In genomic region chr12:108888632-108889031, GRCm38 (mm10) we compare ENCODE assay signal across 21 mouse cellular contexts. TPM values are rescaled to one million over a fixed set of nuclear protein-coding genes. Genes with fewer than 3 reads are reported as not detected.
A peak's percentile ranks its signal among the peaks of the same experiment; 100 is the strongest.
DNase-seq lines count a peak whose midpoint lies in the region; ATAC-seq and TF ChIP-seq lines count a peak whose summit lies in the region.
"Had no signal": no experiment of that assay in that cellular context is flagged by ENCODE, and none has a peak within 500 bp of the region (broad histone marks: within the 10 kb centered on the region; RNA-seq: fewer than 3 reads in every experiment).

No protein-coding gene starts in this region.

- 54% methylated on average over 4 of the region's 4 CpGs for WGBS in lung, postnatal 0 days
- 69% methylated on average over 4 of the region's 4 CpGs for WGBS in stomach, postnatal 0 days
- 67% methylated on average over 4 of the region's 4 CpGs for WGBS in cerebellum, adult 2 months
- whole genome bisulfite sequencing in liver, embryonic 12.5 days (ENCODE audit: insufficient replicate concordance): 52% methylated on average over 4 of the region's 4 CpGs

- no peaks in the 10 kb centered on the region for H3K27me3 ChIP-seq in lung, postnatal 0 days (replicated peaks; ENCODE audit: insufficient read depth, low read length)
- H3K27me3 ChIP-seq in stomach, postnatal 0 days (ENCODE audit: control insufficient read depth, insufficient read depth, low read length): no peaks in the 10 kb centered on the region
- H3K27me3 ChIP-seq in cerebellum, adult 2 months (ENCODE audit: control insufficient read depth, insufficient read depth, low read length): no peaks in the 10 kb centered on the region
- H3K27me3 ChIP-seq in liver, embryonic 12.5 days (replicated peaks): no peaks in the 10 kb centered on the region
- H3K27me3 ChIP-seq: embryonic facial prominence, embryonic 12.5 days; forebrain, embryonic 12.5 days had no signal

- no peak for TF ChIP-seq POLR2A in cerebellum, adult 2 months (IDR thresholded peaks at IDR 0.05; ENCODE audit: borderline replicate concordance, insufficient read depth, low read length)

- peak overlapping the region; percentile 57; the same call in 1 of the 2 replicates for H3K27ac ChIP-seq in lung, postnatal 0 days (ENCODE audit: low read length)
- H3K27ac ChIP-seq in stomach, postnatal 0 days (replicated peaks): peak overlapping the region; percentile 13; the same call in 1 of the 2 replicates
- H3K27ac ChIP-seq in cerebellum, adult 2 months (ENCODE audit: insufficient read depth, low read length): no peak overlapping the region
- H3K27ac ChIP-seq in liver, embryonic 12.5 days: no peak overlapping the region
- H3K27ac ChIP-seq: embryonic facial prominence, embryonic 10.5 days; embryonic facial prominence, embryonic 12.5 days; forebrain, embryonic 12.5 days had no signal

- ATAC-seq in lung, postnatal 0 days: peak; percentile 29; the same call in 1 of the 2 replicates
- ATAC-seq in stomach, postnatal 0 days (ENCODE audit: low FRiP score, low TSS enrichment): no peak
- ATAC-seq in liver, embryonic 12.5 days: no peak
- ATAC-seq: forebrain, embryonic 14.5 days; forebrain, embryonic 16.5 days had no signal

- peaks cover 14% of the 10 kb centered on the region; the same call in 1 of the 2 replicates for H3K36me3 ChIP-seq in lung, postnatal 0 days (ENCODE audit: insufficient read depth, low read length)
- peaks cover 18% of the 10 kb centered on the region; the same call in 1 of the 2 replicates for H3K36me3 ChIP-seq in stomach, postnatal 0 days (ENCODE audit: control insufficient read depth, insufficient read depth, low read length)
- H3K36me3 ChIP-seq in liver, embryonic 12.5 days: peaks cover 76% of the 10 kb centered on the region

- no peaks in the 10 kb centered on the region for H3K9me3 ChIP-seq in lung, postnatal 0 days (ENCODE audit: low read length)
- no peaks in the 10 kb centered on the region for H3K9me3 ChIP-seq in stomach, postnatal 0 days (ENCODE audit: control insufficient read depth, low read length)
- no peaks in the 10 kb centered on the region for H3K9me3 ChIP-seq in liver, embryonic 12.5 days (replicated peaks)
- H3K9me3 ChIP-seq: embryonic facial prominence, embryonic 10.5 days; embryonic facial prominence, embryonic 12.5 days; forebrain, embryonic 12.5 days had no signal

- H3K4me3 ChIP-seq in lung, postnatal 0 days (ENCODE audit: low read depth, low read length): no peak overlapping the region
- no peak overlapping the region for H3K4me3 ChIP-seq in stomach, postnatal 0 days (ENCODE audit: low read depth, low read length)
- no peak overlapping the region for H3K4me3 ChIP-seq in cerebellum, adult 2 months (replicated peaks; ENCODE audit: insufficient read depth, low read depth, low read length)
- no peak overlapping the region for H3K4me3 ChIP-seq in liver, embryonic 12.5 days
- H3K4me3 ChIP-seq: embryonic facial prominence, embryonic 10.5 days; embryonic facial prominence, embryonic 12.5 days; forebrain, embryonic 12.5 days had no signal

- H3K4me2 ChIP-seq in lung, postnatal 0 days (replicated peaks; ENCODE audit: low read depth, low read length): no peak overlapping the region
- no peak overlapping the region for H3K4me2 ChIP-seq in stomach, postnatal 0 days (replicated peaks; ENCODE audit: low read depth)
- no peak overlapping the region for H3K4me2 ChIP-seq in liver, embryonic 12.5 days
- H3K4me2 ChIP-seq: embryonic facial prominence, embryonic 12.5 days; forebrain, embryonic 12.5 days had no signal

- TF ChIP-seq EP300 in lung, postnatal 0 days (IDR thresholded peaks at IDR 0.05): no peak
- no peak for TF ChIP-seq EP300 in stomach, postnatal 0 days (optimal IDR thresholded peaks at IDR 0.05)

- no peak overlapping the region for H3K9ac ChIP-seq in lung, postnatal 0 days (replicated peaks; ENCODE audit: low read depth)
- no peak overlapping the region for H3K9ac ChIP-seq in stomach, postnatal 0 days (ENCODE audit: low read length)
- H3K9ac ChIP-seq in liver, embryonic 12.5 days: no peak overlapping the region
- H3K9ac ChIP-seq: embryonic facial prominence, embryonic 12.5 days; forebrain, embryonic 12.5 days had no signal

- no peak for TF ChIP-seq CTCF in lung, postnatal 0 days (IDR thresholded peaks at IDR 0.05)
- TF ChIP-seq CTCF in stomach, postnatal 0 days (IDR thresholded peaks at IDR 0.05; ENCODE audit: low read depth): no peak
- no peak for TF ChIP-seq CTCF in cerebellum, adult 2 months (IDR thresholded peaks at IDR 0.05; ENCODE audit: borderline replicate concordance, insufficient read depth, low read depth, low read length)

- peaks cover 8% of the 10 kb centered on the region; the same call in 1 of the 2 replicates for H3K4me1 ChIP-seq in lung, postnatal 0 days (ENCODE audit: insufficient read depth, low read depth, low read length)
- H3K4me1 ChIP-seq in stomach, postnatal 0 days (replicated peaks; ENCODE audit: control insufficient read depth, insufficient read depth): no peaks in the 10 kb centered on the region; the same call in 1 of the 2 replicates
- H3K4me1 ChIP-seq in cerebellum, adult 2 months (ENCODE audit: control insufficient read depth, insufficient read depth, low read length): peaks cover 4% of the 10 kb centered on the region; the same call in 1 of the 2 replicates
- peaks cover 19% of the 10 kb centered on the region for H3K4me1 ChIP-seq in liver, embryonic 12.5 days

- DNase-seq in lung, adult 18-20 months: peak; percentile 53 to 73
- DNase-seq in lung, postnatal 14 days: no peak
- no peak for DNase-seq in lung, postnatal 0 days (ENCODE audit: low spot score)
- DNase-seq in lung, postnatal 10 days: no peak
- DNase-seq in lung, postnatal 36 days: peak; percentile 76
- no peak for DNase-seq in stomach, postnatal 0 days (ENCODE audit: low spot score)
- no peak for DNase-seq in cerebellum, adult 2 months
- DNase-seq: adrenal gland, adult 2 months; adrenal gland, postnatal 10 days; adrenal gland, postnatal 25 days; cerebellum, adult 11 months; cerebellum, adult 18-20 months; cerebellum, adult 9-10 months; cerebellum, postnatal 10 days; cerebellum, postnatal 25 days had no signal

RNA-seq across cellular contexts. Expression of gene Wdr25, which starts 4.8 kb away (rescaled TPM):
- polyA plus RNA-seq in lung, postnatal 0 days (2015; fragmentation: Nextera tagmentation; extraction: Ambion mirVana): 4.8 and 7.3 TPM in 2 replicates
- 3.2 and 3.9 TPM in 2 replicates for polyA plus RNA-seq in stomach, postnatal 0 days (2015; fragmentation: Nextera tagmentation; extraction: Ambion mirVana)
- polyA plus RNA-seq in cerebellum, adult 2 months (2012; rRNA removed): 14.6 and 16.0 TPM in 2 replicates
- polyA plus RNA-seq in liver, embryonic 12.5 days (2016; fragmentation: Nextera tagmentation; extraction: Ambion mirVana): 5.2 and 5.3 TPM in 2 replicates

RNA-seq across cellular contexts. Expression of gene Wars, which starts 5.3 kb away (rescaled TPM):
- polyA plus RNA-seq in lung, postnatal 0 days (2015; fragmentation: Nextera tagmentation; extraction: Ambion mirVana): 84.0 and 84.3 TPM in 2 replicates
- 70.7 and 76.0 TPM in 2 replicates for polyA plus RNA-seq in stomach, postnatal 0 days (2015; fragmentation: Nextera tagmentation; extraction: Ambion mirVana)
- 120 and 128 TPM in 2 replicates for polyA plus RNA-seq in cerebellum, adult 2 months (2012; rRNA removed)
- polyA plus RNA-seq in liver, embryonic 12.5 days (2016; fragmentation: Nextera tagmentation; extraction: Ambion mirVana): 58.8 and 61.7 TPM in 2 replicates

RNA-seq across cellular contexts. Expression of gene Slc25a47, which starts 52.8 kb away (rescaled TPM):
- 8.5 TPM in 2 replicates for polyA plus RNA-seq in lung, postnatal 0 days (2015; fragmentation: Nextera tagmentation; extraction: Ambion mirVana)
- 4.3 and 5.6 TPM in 2 replicates for polyA plus RNA-seq in stomach, postnatal 0 days (2015; fragmentation: Nextera tagmentation; extraction: Ambion mirVana)
- polyA plus RNA-seq in cerebellum, adult 2 months (2012; rRNA removed): 9.8 and 12.5 TPM in 2 replicates
- polyA plus RNA-seq in liver, embryonic 12.5 days (2016; fragmentation: Nextera tagmentation; extraction: Ambion mirVana): 2.4 and 2.7 TPM in 2 replicates

RNA-seq across cellular contexts. Expression of gene Slc25a29, which starts 52.9 kb away (rescaled TPM):
- polyA plus RNA-seq in lung, postnatal 0 days (2015; fragmentation: Nextera tagmentation; extraction: Ambion mirVana): 14.9 and 19.7 TPM in 2 replicates
- 3.7 and 3.8 TPM in 2 replicates for polyA plus RNA-seq in stomach, postnatal 0 days (2015; fragmentation: Nextera tagmentation; extraction: Ambion mirVana)
- polyA plus RNA-seq in cerebellum, adult 2 months (2012; rRNA removed): 42.4 and 43.4 TPM in 2 replicates
- 1.6 and 1.8 TPM in 2 replicates for polyA plus RNA-seq in liver, embryonic 12.5 days (2016; fragmentation: Nextera tagmentation; extraction: Ambion mirVana)

Comparison
In these comparisons a context has a peak if more than half of its experiments do, and no peak if none do; other contexts are left out.
1. DNase-seq: peak in lung, adult 18-20 months (2 of 2) and lung, postnatal 36 days (single experiment); none in lung, postnatal 14 days (single experiment), lung, postnatal 0 days (single experiment), lung, postnatal 10 days (single experiment), stomach, postnatal 0 days (single experiment) and cerebellum, adult 2 months (0 of 2).
2. H3K27ac ChIP-seq: peak in lung, postnatal 0 days (single experiment) and stomach, postnatal 0 days (single experiment); none in cerebellum, adult 2 months (single experiment) and liver, embryonic 12.5 days (single experiment).